Mouse (Mus musculus): ENCODE data around the gene Scgb1b19. TPM values are rescaled to one million over a fixed set of nuclear protein-coding genes. Genes with fewer than 3 reads are reported as not detected.
"Not testable (repeated sequence)": the region's sequence is repeated elsewhere in the genome, so short reads cannot be mapped to it uniquely, and the experiment has no call there.

Scgb1b19 gene
- polyA plus RNA-seq (2012; rRNA removed): not detected in 2 replicates

DNA sequence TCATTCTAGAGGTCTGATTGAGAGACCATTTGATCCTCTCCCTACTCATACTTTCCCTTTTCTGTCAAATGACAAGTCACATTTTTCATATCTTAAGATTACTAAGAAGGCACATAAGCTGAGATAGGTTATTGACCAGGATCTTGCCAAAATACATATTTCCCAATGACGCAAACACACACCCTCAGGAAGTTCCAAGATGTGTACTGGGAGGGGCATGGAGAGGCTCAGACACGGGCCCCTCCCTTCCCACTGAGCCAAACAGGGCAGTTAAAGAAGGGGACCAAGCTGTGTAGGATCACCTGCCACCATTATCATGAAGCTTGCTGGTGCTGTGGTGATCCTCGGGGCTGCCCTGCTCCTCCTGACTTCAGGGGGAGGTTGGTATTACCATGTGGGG, at the start of gene Scgb1b19:
Gene Scgb1b19 (plus strand): TSS at position 301 of the 400 bp plus-strand sequence.
- H3K27ac ChIP-seq (ENCODE audit: control insufficient read depth, insufficient read depth, low read depth, low read length); H3K27me3 ChIP-seq (ENCODE audit: control insufficient read depth, insufficient read depth, low read length); H3K4me1 ChIP-seq (ENCODE audit: control insufficient read depth, insufficient read depth, low read length); H3K36me3 ChIP-seq (ENCODE audit: control insufficient read depth, insufficient read depth, low read length); H3K4me3 ChIP-seq (ENCODE audit: control insufficient read depth, low read depth, low read length): not testable (repeated sequence)

DNA sequence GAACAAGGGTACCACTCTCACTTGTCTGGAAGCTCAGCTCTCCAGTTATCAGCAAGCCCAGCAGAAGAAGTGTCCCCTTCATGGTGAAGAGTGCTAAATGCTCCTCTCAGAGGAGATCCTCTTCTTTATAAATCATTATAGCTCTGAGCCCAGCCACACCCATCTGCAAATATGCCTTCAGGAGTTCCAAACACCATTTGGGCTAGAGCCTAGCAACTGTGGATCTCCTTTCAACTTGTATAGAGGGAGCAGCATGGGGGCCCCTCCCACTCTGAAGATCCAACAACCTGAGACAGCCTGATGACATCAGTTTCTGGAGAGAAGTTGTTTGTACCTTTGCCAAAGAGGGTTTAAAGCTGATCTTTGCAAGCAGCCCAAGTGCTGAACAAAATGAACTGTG, 6.9 kb upstream of the Scgb1b19 start, which contains the start of gene Scgb2b19:
Gene Scgb2b19 (minus strand): TSS at position 101 of the 400 bp plus-strand sequence.
- H3K4me1 ChIP-seq (ENCODE audit: control insufficient read depth, insufficient read depth, low read length); H3K36me3 ChIP-seq (ENCODE audit: control insufficient read depth, insufficient read depth, low read length); H3K27me3 ChIP-seq (ENCODE audit: control insufficient read depth, insufficient read depth, low read length); H3K4me3 ChIP-seq (ENCODE audit: control insufficient read depth, low read depth, low read length); H3K27ac ChIP-seq (ENCODE audit: control insufficient read depth, insufficient read depth, low read depth, low read length): not testable (repeated sequence)

Other genes with a start within 250 kb of the Scgb1b19 start
- gene Scgb2b17, start 230.7 kb upstream of the Scgb1b19 start, polyA plus RNA-seq (2012; rRNA removed): not detected in 2 replicates
- gene Scgb1b17, start 223.8 kb upstream of the Scgb1b19 start, polyA plus RNA-seq (2012; rRNA removed): not detected in 2 replicates
- gene Scgb2b18, start 113.4 kb upstream of the Scgb1b19 start, polyA plus RNA-seq (2012; rRNA removed): not detected in 2 replicates
- gene Scgb1b18, start 101.7 kb upstream of the Scgb1b19 start, polyA plus RNA-seq (2012; rRNA removed): not detected in 2 replicates
- not detected in 2 replicates for gene Scgb2b19, start 7.0 kb upstream of the Scgb1b19 start, polyA plus RNA-seq (2012; rRNA removed)
- not detected in 2 replicates for gene Scgb2b20, start 79.0 kb downstream of the Scgb1b19 start, polyA plus RNA-seq (2012; rRNA removed)
- gene Scgb1b20, start 85.9 kb downstream of the Scgb1b19 start, polyA plus RNA-seq (2012; rRNA removed): not detected in 2 replicates
- not detected in 2 replicates for gene Scgb2b21, start 233.2 kb downstream of the Scgb1b19 start, polyA plus RNA-seq (2012; rRNA removed)